Mouse (Mus musculus) MEL (cell line): ENCODE results near the gene Colgalt2.

Source experiments
- E2F4 ChIP-seq: IDR thresholded peaks from 2 replicates; pipeline ENCODE4 v1.6.1; 2011; ENCODE audit warnings: low read depth, low read length, improper control_type of control experiment, borderline replicate concordance
- EP300 ChIP-seq, 2 experiments: IDR thresholded peaks; 2 replicates each; pipeline ENCODE4 v1.6.1; 2011; ENCODE audit warnings: improper control_type of control experiment in 2 of 2, low read length in 2 of 2, low read depth in 1 of 2, mild to moderate bottlenecking in 1 of 2
- TAL1 ChIP-seq: IDR thresholded peaks from 2 replicates; pipeline ENCODE4 v1.6.1; 2012; ENCODE audit warnings: mild to moderate bottlenecking, inconsistent platforms, low read length, moderate library complexity, mixed read lengths

DNA sequence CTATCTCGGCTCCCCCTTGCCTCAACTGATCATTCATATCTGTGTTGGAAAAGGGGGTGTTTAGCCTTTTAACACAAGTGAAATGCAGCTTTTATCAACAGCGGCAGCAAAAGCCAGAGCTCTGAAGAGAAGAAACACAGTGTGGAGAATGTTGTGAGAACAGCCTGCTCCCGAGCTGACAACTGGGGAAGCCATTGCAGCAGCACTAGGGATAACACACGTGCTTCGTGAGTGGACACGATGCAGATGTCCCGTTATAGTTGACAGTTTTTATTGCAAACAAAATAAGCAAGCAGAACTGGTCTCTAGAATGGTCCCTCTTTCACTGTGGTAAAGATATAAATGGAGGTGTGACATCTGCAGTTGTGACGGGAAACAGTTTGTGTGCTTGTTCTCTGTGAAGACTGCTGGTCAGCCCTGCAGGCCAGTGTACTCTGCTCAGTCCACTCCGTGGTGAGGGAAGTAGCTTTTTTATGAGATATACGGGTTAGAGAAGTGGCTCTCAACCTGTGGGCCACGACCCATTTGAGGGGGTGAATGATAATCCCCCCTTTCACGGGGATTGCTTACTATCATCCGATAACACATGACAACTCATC, 16.8 kb downstream of the Colgalt2 start:
- TF ChIP-seq EP300 (IDR thresholded peaks at IDR 0.05; ENCODE audit: low read depth in 1 of 2, low read length in 2 of 2) (no peak), TAL1 (no peak), E2F4 (no peak)
